7 mouse cellular contexts compared by ENCODE assay signal in the genomic region with DNA sequence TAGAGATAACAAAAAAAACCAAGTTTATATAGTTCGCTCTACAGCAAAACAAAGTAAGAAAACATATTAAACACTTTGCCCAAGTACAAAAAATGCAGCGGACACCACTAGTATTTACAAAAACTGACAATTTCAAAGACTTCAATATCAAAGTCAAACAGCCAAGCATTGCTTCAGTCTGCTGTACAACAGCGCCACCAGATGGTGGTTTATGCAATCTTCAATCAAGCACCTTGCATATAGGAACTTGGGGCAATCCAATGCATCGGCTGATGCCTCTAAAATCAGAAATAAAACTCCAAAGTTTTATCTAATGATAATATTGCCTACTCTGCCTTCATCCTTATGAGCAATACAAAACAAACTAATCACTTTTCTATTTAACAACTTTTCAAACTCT. TPM values are rescaled to one million over a fixed set of nuclear protein-coding genes. Genes with fewer than 3 reads are reported as not detected.
DNase-seq lines count a peak whose midpoint lies in the region; ATAC-seq lines count a peak whose summit lies in the region.

No protein-coding gene starts in this region.

- peak; percentile 23 for DNase-seq in neural tube, embryonic 10.5 days (ENCODE audit: extremely low spot score, low spot score)
- peak; percentile 22 for DNase-seq in T-cell, adult 2 months (ENCODE audit: low spot score)
- DNase-seq in cerebellum, postnatal 14 days = peak; percentile 73 to 82
- peak; percentile 70 for DNase-seq in heart, postnatal 4 days
- DNase-seq in limb, embryonic 11.5 days (ENCODE audit: low spot score) = peak; percentile 56
- peak; percentile 36 for DNase-seq in right cerebral cortex, adult 18-20 months

- H3K36me3 ChIP-seq in neural tube, embryonic 15.5 days = 0 out of 2 replicates have a peak, but pooled peaks cover 4% of the 10 kb centered on the region
- no peaks in the 10 kb centered on the region for H3K36me3 ChIP-seq in limb, embryonic 11.5 days (ENCODE audit: control insufficient read depth, insufficient read depth, low read length)

- ATAC-seq in neural tube, embryonic 15.5 days (ENCODE audit: low FRiP score) = no peak
- no peak for ATAC-seq in limb, embryonic 11.5 days (ENCODE audit: insufficient number of reproducible peaks, low FRiP score, low TSS enrichment, low read depth)

- no peaks in the 10 kb centered on the region for H3K27me3 ChIP-seq in neural tube, embryonic 15.5 days (replicated peaks)
- H3K27me3 ChIP-seq in limb, embryonic 11.5 days (ENCODE audit: control insufficient read depth, insufficient read depth, low read length) = no peaks in the 10 kb centered on the region

- H3K4me2 ChIP-seq in neural tube, embryonic 15.5 days = no peak overlapping the region
- H3K4me2 ChIP-seq in limb, embryonic 11.5 days (ENCODE audit: low read depth, severe bottlenecking) = no peak overlapping the region

- H3K9ac ChIP-seq in neural tube, embryonic 15.5 days (replicated peaks) = no peak overlapping the region
- no peak overlapping the region for H3K9ac ChIP-seq in limb, embryonic 11.5 days (ENCODE audit: low read length)

- no peak overlapping the region for H3K27ac ChIP-seq in neural tube, embryonic 15.5 days (replicated peaks)
- H3K27ac ChIP-seq in limb, embryonic 11.5 days (replicated peaks; ENCODE audit: low read depth, low read length) = no peak overlapping the region

- no peak overlapping the region for H3K4me3 ChIP-seq in neural tube, embryonic 15.5 days (replicated peaks)
- H3K4me3 ChIP-seq in limb, embryonic 11.5 days (ENCODE audit: low read depth, low read length) = no peak overlapping the region

- H3K4me1 ChIP-seq in neural tube, embryonic 15.5 days = no peaks in the 10 kb centered on the region
- H3K4me1 ChIP-seq in limb, embryonic 11.5 days (ENCODE audit: control insufficient read depth, insufficient read depth, low read length) = no peaks in the 10 kb centered on the region

- no peaks in the 10 kb centered on the region for H3K9me3 ChIP-seq in neural tube, embryonic 15.5 days (replicated peaks)
- no peaks in the 10 kb centered on the region for H3K9me3 ChIP-seq in limb, embryonic 11.5 days (ENCODE audit: control insufficient read depth, low read length)

- 59% methylated on average over 4 of the region's 4 CpGs for WGBS in neural tube, embryonic 15.5 days
- WGBS in limb, embryonic 11.5 days = 63% methylated on average over 4 of the region's 4 CpGs

RNA-seq across cellular contexts. Expression of a gene that starts 38.7 kb away (rescaled TPM):
- polyA plus RNA-seq in neural tube, embryonic 15.5 days (2015; fragmentation: Nextera tagmentation; extraction: Ambion mirVana) = not detected in 2 replicates
- not detected for total RNA-seq in heart, postnatal 4 days (2021)
- polyA plus RNA-seq in limb, embryonic 11.5 days (2014; fragmentation: Nextera tagmentation; extraction: Ambion mirVana) = 0.40 TPM in 1 of 2 replicates, not detected in the other

RNA-seq across cellular contexts. Expression of a gene that starts 39.0 kb away (rescaled TPM):
- 15.8 and 16.0 TPM in 2 replicates for polyA plus RNA-seq in neural tube, embryonic 15.5 days (2015; fragmentation: Nextera tagmentation; extraction: Ambion mirVana)
- 1 to 10 TPM; 6.9 to 7.1 TPM for total RNA-seq in heart, postnatal 4 days (2021)
- 29.9 and 30.9 TPM in 2 replicates for polyA plus RNA-seq in limb, embryonic 11.5 days (2014; fragmentation: Nextera tagmentation; extraction: Ambion mirVana)

Comparison
In these comparisons a context has a peak if more than half of its experiments do, and no peak if none do; other contexts are left out.
1. DNase-seq: peak in every context shown above with its lines; median percentile 78 in cerebellum, postnatal 14 days; 70 in heart, postnatal 4 days; 56 in limb, embryonic 11.5 days; 36 in right cerebral cortex, adult 18-20 months; 23 in neural tube, embryonic 10.5 days; 22 in T-cell, adult 2 months.